Mouse (Mus musculus) CH12.LX (cell line): ENCODE measurements around the gene Keap1. TPM values are rescaled to one million over a fixed set of nuclear protein-coding genes. Genes with fewer than 3 reads are reported as not detected.

Source experiments
- DNase-seq: peaks from one replicate; pipeline ENCODE4 v3.0.0-alpha.2; 2013; ENCODE audit errors: extremely low read depth
- H3K27ac ChIP-seq: 2 replicates; pipeline ENCODE4 v1.5.1; 2012; ENCODE audit warnings: low read depth, mild to moderate bottlenecking, control low read depth, moderate library complexity; ENCODE audit not compliant: insufficient read depth
- H3K27me3 ChIP-seq: replicated peaks from 2 replicates; pipeline ENCODE3; 2012; ENCODE audit warnings: inconsistent platforms
- H3K36me3 ChIP-seq, 2 experiments: replicated peaks in 1 of 2; 2 replicates each; pipeline versions ENCODE3 to v1.6.1; 2012; ENCODE audit warnings: inconsistent platforms in 1 of 2, low read length in 1 of 2, mild to moderate bottlenecking in 1 of 2, mixed read lengths in 1 of 2, moderate library complexity in 1 of 2; ENCODE audit not compliant: control insufficient read depth in 1 of 2, insufficient read depth in 1 of 2
- H3K4me1 ChIP-seq, 2 experiments: 2 replicates each; pipeline ENCODE4 v1.6.1; 2012; ENCODE audit warnings: inconsistent platforms in 1 of 2, moderate library complexity in 1 of 2; ENCODE audit not compliant: insufficient read depth in 2 of 2, control insufficient read depth in 1 of 2
- H3K4me2 ChIP-seq: 2 replicates; pipeline ENCODE4 v1.6.1; 2012; ENCODE audit warnings: low read depth, mild to moderate bottlenecking, control low read depth; ENCODE audit not compliant: poor library complexity, insufficient read depth, severe bottlenecking
- H3K4me3 ChIP-seq, 3 experiments: fragments of 150-350 bp in 1 of 3; sonication (generic) in 1 of 3; replicated peaks in 1 of 3; 2 replicates each; pipeline versions ENCODE3 to v1.5.1; 2011 to 2012; ENCODE audit warnings: low read depth in 2 of 3, low read length in 2 of 3, mild to moderate bottlenecking in 2 of 3, moderate library complexity in 2 of 3, control low read depth in 1 of 3, improper control_type of control experiment in 1 of 3, inconsistent platforms in 1 of 3, mixed read lengths in 1 of 3; ENCODE audit not compliant: poor library complexity in 1 of 3
- H3K79me2 ChIP-seq: replicated peaks from 2 replicates; pipeline ENCODE4 v1.6.1; 2012; ENCODE audit warnings: mild to moderate bottlenecking, moderate library complexity; ENCODE audit not compliant: control insufficient read depth, poor library complexity, insufficient read depth, severe bottlenecking; ENCODE audit errors: extremely low read depth
- H3K9ac ChIP-seq: 2 replicates; pipeline ENCODE4 v1.6.1; 2012; ENCODE audit warnings: low read depth, mild to moderate bottlenecking, control low read depth, moderate library complexity; ENCODE audit not compliant: insufficient read depth
- H3K9me3 ChIP-seq: replicated peaks from 2 replicates; pipeline ENCODE3; 2012; ENCODE audit warnings: low read length, inconsistent platforms, mixed read lengths
- ETS1 ChIP-seq: conservative IDR thresholded peaks from 2 replicates; pipeline ENCODE4 v1.6.1; 2012; ENCODE audit warnings: low read depth, mild to moderate bottlenecking, inconsistent platforms, low read length, improper control_type of control experiment, moderate library complexity
- MAFK ChIP-seq: IDR thresholded peaks from 2 replicates; pipeline ENCODE4 v1.6.1; 2011; ENCODE audit warnings: low read length, improper control_type of control experiment; ENCODE audit not compliant: insufficient replicate concordance
- MXI1 ChIP-seq: IDR thresholded peaks from 2 replicates; pipeline ENCODE4 v1.6.1; 2011; ENCODE audit warnings: mild to moderate bottlenecking, low read depth, low read length, improper control_type of control experiment
- NRF1 ChIP-seq: IDR thresholded peaks from 2 replicates; pipeline ENCODE4 v1.6.1; 2014; ENCODE audit warnings: low read depth, mild to moderate bottlenecking, inconsistent platforms, low read length, improper control_type of control experiment, moderate library complexity
- USF1 ChIP-seq: IDR thresholded peaks from 2 replicates; pipeline ENCODE4 v1.6.1; 2014; ENCODE audit warnings: low read depth, mild to moderate bottlenecking, inconsistent platforms, low read length, improper control_type of control experiment
- ZKSCAN1 ChIP-seq: IDR thresholded peaks from 2 replicates; pipeline ENCODE4 v1.6.1; 2012; ENCODE audit warnings: low read depth, inconsistent platforms, low read length, improper control_type of control experiment, borderline replicate concordance
- ZNF384 ChIP-seq: IDR thresholded peaks from 2 replicates; pipeline ENCODE4 v1.6.1; 2012; ENCODE audit warnings: low read depth, low read length, improper control_type of control experiment, inconsistent platforms
- dilution Hi-C: fragments of 300-500 bp; cut with MboI; formaldehyde crosslinking; loops from 2 replicates; pipeline ENCODE4 v1.14.3; 2020; ENCODE audit warnings: low sequenced_read_pairs; ENCODE audit not compliant: extremely low pct_unique_long_range_greater_than_20kb, extremely low pct_ligation_motif_present
- in situ Hi-C: fragments of 300-500 bp; cut with MboI; formaldehyde crosslinking; loops from 3 replicates; pipeline ENCODE4 v1.14.3; 2019; ENCODE audit warnings: low sequenced_read_pairs, low pct_ligation_motif_present, low pct_unique_long_range_greater_than_20kb, mixed read lengths
- polyA plus RNA-seq: library from polyadenylated mRNA; unstranded; fragments of >175 nt; gene quantifications from 2 replicates; pipeline ENCODE4 v1.2.1, GENCODE M21; 2012; ENCODE audit warnings: low read depth; ENCODE audit not compliant: insufficient read length
- total RNA-seq, 2 experiments: library from RNA; depleted of rRNA; stranded (reverse); fragments of 300-350 nt in 1 of 2; fragments of >200 nt in 1 of 2; gene quantifications; 2 replicates each; pipeline ENCODE4 v1.2.3; 2012 to 2014

Keap1 gene
- total and polyA plus RNA-seq, 3 experiments, result 18.4 to 41.7 (median 31.2) TPM

- no peaks in the 10 kb centered on the region for H3K36me3 ChIP-seq
- peaks cover 9% of the 10 kb centered on the region for H3K9me3 ChIP-seq
- H3K4me2 ChIP-seq, result no peak within 1 kb of the TSS
- peaks cover 2% of the 10 kb centered on the region for H3K27me3 ChIP-seq
- H3K9ac ChIP-seq, result no peak within 1 kb of the TSS
- no peak for DNase-seq
- H3K27ac ChIP-seq, result no peak within 1 kb of the TSS
- no peak for TF ChIP-seq MAFK
- no peak for TF ChIP-seq USF1
- peaks cover 0 to 3% of the 10 kb centered on the region in 2 experiments; a peak in 1 of 4 replicates for H3K4me1 ChIP-seq
- dilution Hi-C loops, result no loop called here
- H3K4me3 ChIP-seq, result no peak within 1 kb of the TSS
- no peaks in the 10 kb centered on the region for H3K79me2 ChIP-seq
- in situ Hi-C loops, result no loop called here
Measured at GRCm38 (mm10) chr9:21248326-21248725, 9.2 kb upstream of the Keap1 start, which contains the start of gene S1pr5. S1pr5 (minus strand) TSS chr9:21248443.

- in situ Hi-C loops (no loop called here), dilution Hi-C loops (no loop called here)
- H3K4me3 ChIP-seq, result no peak overlapping the region
- no peak overlapping the region for H3K9ac ChIP-seq
- no peak overlapping the region for H3K4me2 ChIP-seq
- H3K4me1 ChIP-seq, result peaks cover 0 to 7% of the 10 kb centered on the region in 2 experiments; a peak in 2 of 4 replicates
- H3K27me3 ChIP-seq, result no peaks in the 10 kb centered on the region
- H3K79me2 ChIP-seq, result no peaks in the 10 kb centered on the region
- no peak overlapping the region for H3K27ac ChIP-seq
- H3K9me3 ChIP-seq, result peaks cover 9% of the 10 kb centered on the region
- no peak for DNase-seq
- no peak for TF ChIP-seq MXI1
- 0 out of 2 replicates have a peak, but pooled peaks have one; percentile 30 for TF ChIP-seq ZNF384
- H3K36me3 ChIP-seq, result no peaks in the 10 kb centered on the region
Measured at GRCm38 (mm10) chr9:21246342-21246741, 7.2 kb upstream of the Keap1 start.

- Histone ChIP-seq H3K27me3 (peaks cover 4% of the 10 kb centered on the region), H3K79me2 (no peaks in the 10 kb centered on the region), H3K4me3 (no peak overlapping the region), H3K9ac (no peak overlapping the region), H3K9me3 (peaks cover 9% of the 10 kb centered on the region)
- dilution Hi-C loops, result no loop called here
- in situ Hi-C loops, result no loop called here
- TF ChIP-seq ZKSCAN1 (no peak), USF1 (no peak), ETS1 (no peak), NRF1 (no peak)
- TF ChIP-seq, all 38 proteins: peak for 0
- no peak overlapping the region for H3K27ac ChIP-seq
- no peaks in the 10 kb centered on the region for H3K36me3 ChIP-seq
- H3K4me2 ChIP-seq, result no peak overlapping the region
- peaks cover 0 to 7% of the 10 kb centered on the region in 2 experiments; a peak in 2 of 4 replicates for H3K4me1 ChIP-seq
- DNase-seq, result no peak
Measured at GRCm38 (mm10) chr9:21245113-21245487, 5.9 kb upstream of the Keap1 start.
